Mouse (Mus musculus): ENCODE data around the gene Ch25h. TPM values are rescaled to one million over a fixed set of nuclear protein-coding genes. Genes with fewer than 3 reads are reported as not detected.
A peak's percentile ranks its signal among the peaks of the same experiment; 100 is the strongest.

Gene Ch25h
- 0.27 and 0.55 TPM in 2 replicates for polyA plus RNA-seq (2014; fragmentation: Nextera tagmentation; extraction: Ambion mirVana)

- peak; percentile 54 for DNase-seq (ENCODE audit: low spot score)
- Histone ChIP-seq H3K4me1 (replicated peaks; ENCODE audit: control insufficient read depth, insufficient read depth, low read length) (peaks cover 16% of the 10 kb centered on the region), H3K9me3 (ENCODE audit: control insufficient read depth, low read length) (no peaks in the 10 kb centered on the region), H3K27me3 (ENCODE audit: control insufficient read depth, insufficient read depth, low read length) (peaks cover 27% of the 10 kb centered on the region), H3K4me2 (replicated peaks) (peak within 1 kb of the TSS; percentile 83), H3K9ac (peak within 1 kb of the TSS; percentile 55), H3K27ac (no peak within 1 kb of the TSS), H3K4me3 (replicated peaks; ENCODE audit: low read length) (peak within 1 kb of the TSS; percentile 54), H3K36me3 (replicated peaks; ENCODE audit: control insufficient read depth, insufficient read depth) (no peaks in the 10 kb centered on the region)
- ATAC-seq (ENCODE audit: low FRiP score) = peak; percentile 87
- WGBS = 1% methylated on average over 35 of the region's 35 CpGs
Observed at GRCm38 (mm10) chr19:34474991-34475971, at the start of gene Ch25h. Gene Ch25h (minus strand): TSS chr19:34475164.

GRCm38 (mm10) chr19:34524646-34525045, 49.7 kb upstream of the Ch25h start:
- no peaks in the 10 kb centered on the region for H3K27me3 ChIP-seq (ENCODE audit: control insufficient read depth, insufficient read depth, low read length)
- DNase-seq (ENCODE audit: low spot score) = no peak
- H3K4me3 ChIP-seq (replicated peaks; ENCODE audit: low read length) = no peak overlapping the region
- H3K27ac ChIP-seq = no peak overlapping the region
- H3K4me1 ChIP-seq (replicated peaks; ENCODE audit: control insufficient read depth, insufficient read depth, low read length) = 0 out of 2 replicates have a peak, but pooled peaks cover 8% of the 10 kb centered on the region
- no peak overlapping the region for H3K9ac ChIP-seq
- WGBS = 78% methylated on average over 9 of the region's 9 CpGs
- no peak overlapping the region for H3K4me2 ChIP-seq (replicated peaks)
- H3K36me3 ChIP-seq (replicated peaks; ENCODE audit: control insufficient read depth, insufficient read depth) = no peaks in the 10 kb centered on the region
- no peaks in the 10 kb centered on the region for H3K9me3 ChIP-seq (ENCODE audit: control insufficient read depth, low read length)
- ATAC-seq (ENCODE audit: low FRiP score) = no peak

- no peak for DNase-seq (ENCODE audit: low spot score)
- Histone ChIP-seq H3K27ac (no peak overlapping the region), H3K9ac (no peak overlapping the region), H3K9me3 (ENCODE audit: control insufficient read depth, low read length) (no peaks in the 10 kb centered on the region), H3K4me2 (replicated peaks) (no peak overlapping the region), H3K4me1 (replicated peaks; ENCODE audit: control insufficient read depth, insufficient read depth, low read length) (0 out of 2 replicates have a peak, but pooled peaks cover 8% of the 10 kb centered on the region), H3K4me3 (replicated peaks; ENCODE audit: low read length) (no peak overlapping the region), H3K36me3 (replicated peaks; ENCODE audit: control insufficient read depth, insufficient read depth) (no peaks in the 10 kb centered on the region; the same call in 1 of the 2 replicates), H3K27me3 (ENCODE audit: control insufficient read depth, insufficient read depth, low read length) (no peaks in the 10 kb centered on the region)
- 74% methylated on average over 12 of the region's 12 CpGs for WGBS
- ATAC-seq (ENCODE audit: low FRiP score) = no peak
Observed at GRCm38 (mm10) chr19:34523106-34523725, 48.3 kb upstream of the Ch25h start.

- Histone ChIP-seq H3K4me3 (replicated peaks; ENCODE audit: low read length) (no peak overlapping the region), H3K4me1 (replicated peaks; ENCODE audit: control insufficient read depth, insufficient read depth, low read length) (0 out of 2 replicates have a peak, but pooled peaks cover 8% of the 10 kb centered on the region), H3K36me3 (replicated peaks; ENCODE audit: control insufficient read depth, insufficient read depth) (no peaks in the 10 kb centered on the region; the same call in 1 of the 2 replicates), H3K9me3 (ENCODE audit: control insufficient read depth, low read length) (no peaks in the 10 kb centered on the region), H3K27me3 (ENCODE audit: control insufficient read depth, insufficient read depth, low read length) (no peaks in the 10 kb centered on the region), H3K4me2 (replicated peaks) (no peak overlapping the region), H3K9ac (no peak overlapping the region), H3K27ac (no peak overlapping the region)
- WGBS = 91% methylated on average over 1 of the region's 1 CpGs
- ATAC-seq (ENCODE audit: low FRiP score) (no peak), DNase-seq (ENCODE audit: low spot score) (no peak)
Observed at GRCm38 (mm10) chr19:34521978-34522377, 47.0 kb upstream of the Ch25h start.

GRCm38 (mm10) chr19:34521361-34521760, 46.4 kb upstream of the Ch25h start:
- Histone ChIP-seq H3K4me3 (replicated peaks; ENCODE audit: low read length) (no peak overlapping the region), H3K27ac (no peak overlapping the region), H3K4me2 (replicated peaks) (no peak overlapping the region), H3K9me3 (ENCODE audit: control insufficient read depth, low read length) (no peaks in the 10 kb centered on the region), H3K36me3 (replicated peaks; ENCODE audit: control insufficient read depth, insufficient read depth) (no peaks in the 10 kb centered on the region; the same call in 1 of the 2 replicates), H3K4me1 (replicated peaks; ENCODE audit: control insufficient read depth, insufficient read depth, low read length) (0 out of 2 replicates have a peak, but pooled peaks cover 5% of the 10 kb centered on the region), H3K27me3 (ENCODE audit: control insufficient read depth, insufficient read depth, low read length) (no peaks in the 10 kb centered on the region), H3K9ac (no peak overlapping the region)
- ATAC-seq (ENCODE audit: low FRiP score) = no peak
- no peak for DNase-seq (ENCODE audit: low spot score)
- 86% methylated on average over 2 of the region's 2 CpGs for WGBS

- no peak overlapping the region for H3K9ac ChIP-seq
- H3K4me3 ChIP-seq (replicated peaks; ENCODE audit: low read length) = no peak overlapping the region
Observed at GRCm38 (mm10) chr19:34520051-34520450, 45.1 kb upstream of the Ch25h start.

GRCm38 (mm10) chr19:34519646-34520045, 44.7 kb upstream of the Ch25h start:
- no peak overlapping the region for H3K9ac ChIP-seq
- ATAC-seq (ENCODE audit: low FRiP score) (no peak), DNase-seq (ENCODE audit: low spot score) (no peak)
- H3K27me3 ChIP-seq (ENCODE audit: control insufficient read depth, insufficient read depth, low read length) = no peaks in the 10 kb centered on the region
- no peak overlapping the region for H3K4me2 ChIP-seq (replicated peaks)
- H3K4me3 ChIP-seq (replicated peaks; ENCODE audit: low read length) = no peak overlapping the region
- no peaks in the 10 kb centered on the region for H3K9me3 ChIP-seq (ENCODE audit: control insufficient read depth, low read length)
- 90% methylated on average over 3 of the region's 3 CpGs for WGBS
- H3K27ac ChIP-seq = no peak overlapping the region
- no peaks in the 10 kb centered on the region; the same call in 1 of the 2 replicates for H3K36me3 ChIP-seq (replicated peaks; ENCODE audit: control insufficient read depth, insufficient read depth)
- H3K4me1 ChIP-seq (replicated peaks; ENCODE audit: control insufficient read depth, insufficient read depth, low read length) = no peaks in the 10 kb centered on the region

More at GRCm38 (mm10) chr19:34520051-34520450, 45.1 kb upstream of the Ch25h start:
- no peaks in the 10 kb centered on the region for H3K9me3 ChIP-seq (ENCODE audit: control insufficient read depth, low read length)
- no peaks in the 10 kb centered on the region; the same call in 1 of the 2 replicates for H3K36me3 ChIP-seq (replicated peaks; ENCODE audit: control insufficient read depth, insufficient read depth)
- no peaks in the 10 kb centered on the region for H3K4me1 ChIP-seq (replicated peaks; ENCODE audit: control insufficient read depth, insufficient read depth, low read length)
- no peak for ATAC-seq (ENCODE audit: low FRiP score)
- no peak overlapping the region for H3K4me2 ChIP-seq (replicated peaks)
- H3K27ac ChIP-seq = no peak overlapping the region
- H3K27me3 ChIP-seq (ENCODE audit: control insufficient read depth, insufficient read depth, low read length) = no peaks in the 10 kb centered on the region
- WGBS = 87% methylated on average over 4 of the region's 4 CpGs
- DNase-seq (ENCODE audit: low spot score) = no peak

- Histone ChIP-seq H3K4me2 (replicated peaks) (no peak overlapping the region), H3K36me3 (replicated peaks; ENCODE audit: control insufficient read depth, insufficient read depth) (no peaks in the 10 kb centered on the region; the same call in 1 of the 2 replicates), H3K9ac (no peak overlapping the region), H3K27ac (no peak overlapping the region), H3K4me3 (replicated peaks; ENCODE audit: low read length) (no peak overlapping the region), H3K9me3 (ENCODE audit: control insufficient read depth, low read length) (no peaks in the 10 kb centered on the region), H3K27me3 (ENCODE audit: control insufficient read depth, insufficient read depth, low read length) (no peaks in the 10 kb centered on the region), H3K4me1 (replicated peaks; ENCODE audit: control insufficient read depth, insufficient read depth, low read length) (no peaks in the 10 kb centered on the region)
- DNase-seq (ENCODE audit: low spot score) = no peak
- no peak for ATAC-seq (ENCODE audit: low FRiP score)
- 66% methylated on average over 3 of the region's 3 CpGs for WGBS
Observed at GRCm38 (mm10) chr19:34518786-34519185, 43.8 kb upstream of the Ch25h start.

Measured in hindbrain, embryonic 14.5 days (tissue).